Mouse (Mus musculus) hindbrain, embryonic 15.5 days (tissue): Measurements from ENCODE around the gene Zfp710. TPM values are rescaled to one million over a fixed set of nuclear protein-coding genes. Genes with fewer than 3 reads are reported as not detected.
"Not testable (repeated sequence)": the region's sequence is repeated elsewhere in the genome, so short reads cannot be mapped to it uniquely, and the experiment has no call there.

Source experiments
- ATAC-seq: fragments of 200-750 bp; cut with Nextera tagmentation; 2 replicates; pipeline ENCODE4 v1.8.0; 2017; ENCODE audit warnings: low read depth, moderate number of reproducible peaks, moderate TSS enrichment; ENCODE audit not compliant: low FRiP score
- H3K27ac ChIP-seq: fragments of 300-500 bp; sonication (generic); replicated peaks from 2 replicates; pipeline ENCODE4 v1.5.1; 2015; ENCODE audit warnings: mild to moderate bottlenecking, inconsistent platforms
- H3K27me3 ChIP-seq: fragments of 300-500 bp; sonication (generic); 2 replicates; pipeline ENCODE4 v1.6.1; 2015; ENCODE audit warnings: control low read depth, inconsistent platforms
- H3K36me3 ChIP-seq: fragments of 300-500 bp; sonication (generic); 2 replicates; pipeline ENCODE4 v1.6.1; 2015; ENCODE audit warnings: control low read depth, inconsistent platforms
- H3K4me1 ChIP-seq: fragments of 300-500 bp; sonication (generic); replicated peaks from 2 replicates; pipeline ENCODE4 v1.6.1; 2015; ENCODE audit warnings: control low read depth, inconsistent platforms
- H3K4me2 ChIP-seq: fragments of 300-500 bp; sonication (generic); 2 replicates; pipeline ENCODE4 v1.6.1; 2015; ENCODE audit warnings: moderate library complexity, mild to moderate bottlenecking, inconsistent platforms
- H3K4me3 ChIP-seq: fragments of 300-500 bp; sonication (generic); 2 replicates; pipeline ENCODE4 v1.5.1; 2015; ENCODE audit warnings: mild to moderate bottlenecking, inconsistent platforms
- H3K9ac ChIP-seq: fragments of 300-500 bp; sonication (generic); 2 replicates; pipeline ENCODE4 v1.6.1; 2015; ENCODE audit warnings: inconsistent platforms
- H3K9me3 ChIP-seq: fragments of 300-500 bp; sonication (generic); 2 replicates; pipeline ENCODE4 v1.6.1; 2016; ENCODE audit warnings: control low read depth, inconsistent platforms
- whole genome bisulfite sequencing: fragments of 180-500 bp; shearing (Covaris S2); methylation state at CpG from one replicate; pipeline ENCODE4 v1.1.7; 2015; 5-methylcytosine and 5-hydroxymethylcytosine counted together
- polyA plus RNA-seq: library from polyadenylated mRNA; unstranded; fragments of >200 nt; fragmentation: Nextera tagmentation; extraction: Ambion mirVana; gene quantifications from 2 replicates; pipeline ENCODE4 v1.2.1, GENCODE M21; 2015

The Zfp710 gene
- polyA plus RNA-seq, 1 experiment from 2014 or later: 16.3 TPM

GRCm38 (mm10) chr7:80113989-80114388 is 89.4 kb downstream of the Zfp710 start:
- Histone ChIP-seq H3K27ac (peak overlapping the region; percentile 97), H3K27me3 (no peaks in the 10 kb centered on the region), H3K9me3 (no peaks in the 10 kb centered on the region), H3K9ac (peak overlapping the region; percentile 96), H3K36me3 (no peaks in the 10 kb centered on the region), H3K4me3 (peak overlapping the region; percentile 93), H3K4me1 (peaks cover 46% of the 10 kb centered on the region), H3K4me2 (peak overlapping the region; percentile 61)
- WGBS: 5% methylated on average over 10 of the region's 10 CpGs
- ATAC-seq: peak; percentile 20; the same call in 1 of the 2 replicates

- Histone ChIP-seq H3K27ac (peak overlapping the region; percentile 97), H3K4me3 (peak overlapping the region; percentile 93), H3K9me3 (no peaks in the 10 kb centered on the region), H3K4me2 (peak overlapping the region; percentile 61), H3K4me1 (peaks cover 46% of the 10 kb centered on the region), H3K36me3 (no peaks in the 10 kb centered on the region), H3K9ac (peak overlapping the region; percentile 96), H3K27me3 (no peaks in the 10 kb centered on the region)
- WGBS: under 1% methylated on average over 48 of the region's 52 CpGs
- peak; percentile 81 for ATAC-seq
Measured at GRCm38 (mm10) chr7:80114451-80115223, 90.0 kb downstream of the Zfp710 start.

- Histone ChIP-seq H3K4me2 (peak within 1 kb of the TSS; percentile 61), H3K9me3 (no peaks in the 10 kb centered on the region), H3K36me3 (no peaks in the 10 kb centered on the region), H3K9ac (peak within 1 kb of the TSS; percentile 96), H3K4me1 (peaks cover 46% of the 10 kb centered on the region), H3K27ac (peak within 1 kb of the TSS; percentile 97), H3K27me3 (no peaks in the 10 kb centered on the region), H3K4me3 (peak within 1 kb of the TSS; percentile 93)
- 0% methylated on average over 29 of the region's 29 CpGs for WGBS
- peak; percentile 96 for ATAC-seq
Measured at GRCm38 (mm10) chr7:80115224-80115590, 90.6 kb downstream of the Zfp710 start, which contains the start of gene Idh2. Gene Idh2 (minus strand): TSS chr7:80115392.

- H3K9ac ChIP-seq: 0 out of 2 replicates have a peak overlapping the region, but pooled peaks have one; percentile 96
- no peaks in the 10 kb centered on the region for H3K36me3 ChIP-seq
- H3K9me3 ChIP-seq: no peaks in the 10 kb centered on the region
- peak overlapping the region; percentile 61 for H3K4me2 ChIP-seq
- WGBS: 74% methylated on average over 2 of the region's 2 CpGs
- ATAC-seq: no peak
- H3K27me3 ChIP-seq: no peaks in the 10 kb centered on the region
- H3K27ac ChIP-seq: 0 out of 2 replicates have a peak overlapping the region, but pooled peaks have one; percentile 97
- H3K4me1 ChIP-seq: peaks cover 42% of the 10 kb centered on the region
- peak overlapping the region; percentile 93; the same call in 1 of the 2 replicates for H3K4me3 ChIP-seq
Measured at GRCm38 (mm10) chr7:80116158-80116557, 91.5 kb downstream of the Zfp710 start.

GRCm38 (mm10) chr7:80119198-80119597 is 94.6 kb downstream of the Zfp710 start:
- no peak for ATAC-seq
- Histone ChIP-seq H3K27me3 (no peaks in the 10 kb centered on the region), H3K4me2 (no peak overlapping the region), H3K4me3 (no peak overlapping the region), H3K9me3 (no peaks in the 10 kb centered on the region), H3K9ac (no peak overlapping the region), H3K36me3 (no peaks in the 10 kb centered on the region), H3K27ac (no peak overlapping the region), H3K4me1 (peaks cover 11% of the 10 kb centered on the region)
- 84% methylated on average over 4 of the region's 4 CpGs for WGBS

- Histone ChIP-seq H3K9ac (no peak overlapping the region), H3K27ac (no peak overlapping the region), H3K9me3 (no peaks in the 10 kb centered on the region), H3K4me1 (peaks cover 4% of the 10 kb centered on the region), H3K4me3 (no peak overlapping the region), H3K27me3 (no peaks in the 10 kb centered on the region), H3K4me2 (no peak overlapping the region), H3K36me3 (no peaks in the 10 kb centered on the region)
- 63% methylated on average over 5 of the region's 5 CpGs for WGBS
- no peak for ATAC-seq
Measured at GRCm38 (mm10) chr7:80121083-80121482, 96.5 kb downstream of the Zfp710 start.

- 58% methylated on average over 4 of the region's 4 CpGs for WGBS
- H3K9me3 ChIP-seq: no peaks in the 10 kb centered on the region
- no peaks in the 10 kb centered on the region for H3K27me3 ChIP-seq
- no peak overlapping the region for H3K9ac ChIP-seq
- ATAC-seq: no peak
- H3K27ac ChIP-seq: no peak overlapping the region
- H3K36me3 ChIP-seq: no peaks in the 10 kb centered on the region
- H3K4me2 ChIP-seq: no peak overlapping the region
- H3K4me1 ChIP-seq: no peaks in the 10 kb centered on the region
- no peak overlapping the region for H3K4me3 ChIP-seq
Measured at GRCm38 (mm10) chr7:80123115-80123514, 98.5 kb downstream of the Zfp710 start.

GRCm38 (mm10) chr7:80123672-80124071 is 99.1 kb downstream of the Zfp710 start:
- Histone ChIP-seq H3K4me2 (no peak overlapping the region), H3K36me3 (no peaks in the 10 kb centered on the region), H3K4me3 (no peak overlapping the region), H3K27ac (no peak overlapping the region), H3K9me3 (no peaks in the 10 kb centered on the region), H3K27me3 (no peaks in the 10 kb centered on the region), H3K9ac (no peak overlapping the region), H3K4me1 (no peaks in the 10 kb centered on the region)
- no peak for ATAC-seq
- 93% methylated on average over 2 of the region's 2 CpGs for WGBS

- Histone ChIP-seq H3K27me3 (no peaks in the 10 kb centered on the region), H3K4me3 (no peak overlapping the region), H3K9me3 (no peaks in the 10 kb centered on the region), H3K27ac (no peak overlapping the region), H3K4me2 (no peak overlapping the region), H3K4me1 (peaks cover 6% of the 10 kb centered on the region), H3K36me3 (no peaks in the 10 kb centered on the region), H3K9ac (no peak overlapping the region)
- 67% methylated on average over 4 of the region's 4 CpGs for WGBS
- ATAC-seq: no peak
Measured at GRCm38 (mm10) chr7:80129278-80129677, 104.7 kb downstream of the Zfp710 start.

- ATAC-seq: no peak
- WGBS: 41% methylated on average over 12 of the region's 12 CpGs
- Histone ChIP-seq H3K36me3 (no peaks in the 10 kb centered on the region), H3K4me1 (peaks cover 14% of the 10 kb centered on the region), H3K4me3 (no peak overlapping the region), H3K9me3 (no peaks in the 10 kb centered on the region), H3K4me2 (no peak overlapping the region), H3K27me3 (no peaks in the 10 kb centered on the region), H3K27ac (no peak overlapping the region), H3K9ac (no peak overlapping the region)
Measured at GRCm38 (mm10) chr7:80130344-80131055, 105.9 kb downstream of the Zfp710 start.

- WGBS: 75% methylated on average over 7 of the region's 7 CpGs
- not testable (repeated sequence) for H3K27ac ChIP-seq, H3K27me3 ChIP-seq, H3K4me2 ChIP-seq, H3K9me3 ChIP-seq, H3K9ac ChIP-seq, H3K36me3 ChIP-seq, H3K4me3 ChIP-seq, ATAC-seq
- H3K4me1 ChIP-seq: peaks cover 14% of the 10 kb centered on the region
Measured at GRCm38 (mm10) chr7:80131315-80131714, 106.7 kb downstream of the Zfp710 start.

GRCm38 (mm10) chr7:80132541-80132940 is 107.9 kb downstream of the Zfp710 start:
- Histone ChIP-seq H3K27ac (no peak overlapping the region), H3K9ac (no peak overlapping the region), H3K4me3 (no peak overlapping the region), H3K36me3 (no peaks in the 10 kb centered on the region), H3K4me2 (no peak overlapping the region), H3K27me3 (no peaks in the 10 kb centered on the region), H3K4me1 (peaks cover 14% of the 10 kb centered on the region), H3K9me3 (no peaks in the 10 kb centered on the region)
- 50% methylated on average over 9 of the region's 9 CpGs for WGBS
- no peak for ATAC-seq
